Mouse (Mus musculus) bone marrow macrophage, adult 2 months (primary cell): ENCODE data around the gene Med13l.

Experiments
- CTCF ChIP-seq: IDR thresholded peaks from 2 replicates; pipeline ENCODE4 v1.5.1; 2012; ENCODE audit warnings: low read depth, mild to moderate bottlenecking, low read length, moderate library complexity
- POLR2A ChIP-seq: IDR thresholded peaks from 2 replicates; pipeline ENCODE4 v1.6.1; 2012; ENCODE audit warnings: mild to moderate bottlenecking, low read depth, low read length, borderline replicate concordance

DNA sequence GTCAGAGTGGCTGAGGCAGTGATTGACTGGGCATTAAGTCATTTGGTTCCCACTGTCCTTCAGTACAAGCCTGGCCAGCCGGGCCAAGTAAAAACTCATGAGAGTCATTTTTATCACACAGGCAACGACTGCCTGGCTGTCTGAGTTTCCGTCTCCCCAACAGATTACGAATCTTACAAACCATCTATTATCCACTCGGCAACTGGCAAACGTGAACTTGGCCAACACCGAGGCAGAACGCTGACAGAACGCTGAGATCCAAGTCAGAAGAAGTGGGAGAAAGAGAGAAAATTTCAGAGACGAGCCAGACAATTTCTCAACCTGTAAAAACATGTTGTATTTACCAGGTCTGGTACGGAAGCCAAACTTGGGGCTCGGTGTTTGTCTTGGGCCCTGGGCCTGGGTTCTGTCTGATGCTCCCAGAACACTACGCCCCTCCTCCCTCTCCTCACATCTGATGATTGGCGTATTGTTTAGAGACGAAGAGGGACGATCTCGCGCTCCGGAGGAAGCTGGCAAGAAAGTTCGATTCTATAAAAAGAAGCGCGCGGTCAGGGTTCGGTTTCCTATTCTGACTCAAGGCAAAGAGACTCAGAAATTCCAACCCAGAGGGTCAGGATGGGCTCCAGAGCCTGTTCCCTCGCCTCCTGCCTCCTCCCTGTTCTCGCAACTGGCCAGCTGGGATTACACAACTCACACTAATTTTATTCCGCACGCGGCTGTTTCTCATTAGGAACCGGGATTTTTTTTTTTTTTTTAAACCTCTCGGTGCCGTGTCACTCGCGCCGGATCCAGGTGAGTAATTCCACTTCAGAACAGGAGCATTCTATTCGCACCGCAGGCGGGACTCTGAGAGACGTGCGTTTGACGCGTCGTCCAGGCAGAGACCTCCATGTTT, 46.6 kb upstream of the Med13l start:
- TF ChIP-seq CTCF (no peak), POLR2A (no peak)
